Mouse (Mus musculus): ENCODE measurements around the gene Myh14.

Myh14 gene

DNA sequence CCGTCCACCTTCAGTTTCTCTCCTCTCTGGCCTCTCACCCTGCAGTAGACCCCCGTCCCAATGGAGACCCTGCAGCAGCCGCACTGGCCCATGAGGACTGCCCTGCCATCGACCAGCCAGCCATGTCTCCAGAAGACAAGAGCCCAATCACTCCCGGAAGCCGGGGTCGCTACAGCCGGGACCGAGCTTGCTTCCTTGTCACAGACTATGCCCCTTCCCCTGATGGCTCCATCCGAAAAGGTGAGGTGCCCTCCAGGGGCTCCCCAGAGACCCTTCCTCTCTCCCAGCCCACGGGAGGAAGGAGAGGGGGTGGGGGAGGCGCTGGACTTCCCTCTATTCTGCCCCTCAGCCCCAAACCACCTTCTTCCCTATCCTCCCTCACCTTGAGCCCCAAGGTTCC lies 72.3 kb downstream of the Myh14 start:
- no peak for DNase-seq (ENCODE audit: low spot score in 2 of 2)

DNA sequence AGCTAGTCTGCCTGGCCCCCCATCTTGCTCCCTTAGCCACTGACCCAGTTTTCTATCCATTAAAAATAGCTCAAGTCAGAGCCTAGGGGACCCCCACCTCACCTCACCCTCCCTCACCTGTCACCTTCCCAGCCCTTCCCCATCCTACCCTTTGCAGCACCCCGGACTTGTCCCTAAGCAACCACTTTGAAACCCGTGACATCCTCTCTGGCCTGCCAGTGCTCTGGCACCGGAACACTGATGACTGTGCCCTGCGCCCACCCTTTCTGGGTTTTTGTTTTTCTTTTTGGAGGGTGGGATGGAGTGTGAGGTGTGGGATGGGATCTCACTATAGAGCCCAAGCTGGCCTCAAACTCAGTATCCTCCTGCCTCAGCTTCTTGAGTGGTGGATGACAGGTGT lies 73.0 kb downstream of the Myh14 start:
- DNase-seq (ENCODE audit: low spot score in 2 of 2): no peak

DNA sequence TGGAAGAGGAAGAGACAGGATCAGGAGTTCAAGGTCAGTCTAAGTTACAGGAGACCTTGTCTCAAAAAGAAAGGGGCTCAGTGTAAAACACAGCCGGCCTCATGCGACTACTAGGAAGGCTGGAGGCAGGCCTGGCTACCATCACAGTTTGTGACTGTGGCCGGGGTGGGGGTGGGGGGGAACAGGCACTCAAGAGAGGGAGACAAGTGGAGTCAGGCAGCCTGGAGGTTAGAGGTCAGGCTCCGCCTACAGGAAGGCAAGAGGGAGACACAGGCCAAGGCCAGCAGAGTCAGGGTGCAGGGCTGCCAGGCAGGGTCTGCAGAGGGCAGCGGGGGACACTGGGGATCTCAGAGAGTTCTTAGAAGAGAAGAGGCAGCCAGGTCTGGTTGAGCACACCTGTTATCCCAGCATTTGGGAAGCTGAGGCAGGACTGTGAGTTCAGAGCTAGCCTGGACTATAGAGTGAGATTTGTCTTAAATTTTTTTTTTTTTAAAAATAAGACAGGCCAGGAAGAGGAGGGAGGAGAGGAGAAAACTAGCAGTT lies 73.6 kb downstream of the Myh14 start:
- no peak for DNase-seq (ENCODE audit: low spot score in 2 of 2)

DNA sequence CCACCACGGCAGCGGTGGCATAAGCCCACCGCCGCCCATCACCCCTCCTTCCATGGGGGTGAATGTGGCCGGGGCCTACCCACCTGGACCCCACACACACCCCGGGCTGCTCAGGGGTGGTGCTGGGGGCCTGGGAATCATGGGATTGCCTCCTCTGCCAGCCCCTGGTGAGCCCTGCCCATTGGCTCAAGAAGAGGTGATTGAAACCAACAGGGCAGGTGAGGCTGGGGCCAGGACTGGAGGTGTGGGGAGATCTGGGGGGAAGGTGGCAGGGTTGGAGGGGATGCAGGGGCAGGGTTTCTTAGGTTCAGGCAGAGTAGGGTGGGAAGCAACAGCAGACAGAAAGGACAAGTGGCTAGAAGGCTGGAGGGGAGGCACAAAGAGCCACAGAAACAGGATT lies 74.6 kb downstream of the Myh14 start:
- no peak for DNase-seq (ENCODE audit: low spot score in 2 of 2)

DNA sequence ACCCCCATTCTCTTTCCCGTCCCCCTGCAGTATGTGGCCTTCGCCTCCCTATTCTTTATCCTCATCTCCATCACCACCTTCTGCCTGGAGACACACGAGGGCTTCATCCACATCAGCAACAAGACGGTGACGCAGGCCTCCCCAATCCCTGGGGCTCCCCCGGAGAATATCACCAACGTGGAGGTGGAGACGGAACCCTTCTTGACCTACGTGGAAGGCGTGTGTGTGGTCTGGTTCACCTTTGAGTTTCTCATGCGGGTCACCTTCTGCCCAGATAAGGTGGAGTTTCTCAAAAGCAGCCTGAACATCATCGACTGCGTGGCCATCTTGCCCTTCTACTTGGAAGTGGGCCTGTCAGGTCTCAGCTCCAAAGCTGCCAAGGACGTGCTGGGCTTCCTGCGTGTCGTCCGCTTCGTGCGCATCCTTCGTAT lies 75.5 kb downstream of the Myh14 start:
- DNase-seq (ENCODE audit: low spot score in 2 of 2): no peak

- DNase-seq (ENCODE audit: low spot score in 2 of 2): no peak
Measured at GRCm38 (mm10) chr7:44594291-44594690, 76.4 kb downstream of the Myh14 start.

GRCm38 (mm10) chr7:44593775-44594174 lies 76.9 kb downstream of the Myh14 start:
- DNase-seq (ENCODE audit: low spot score in 2 of 2): peak; percentile 79 to 80

- DNase-seq (ENCODE audit: low spot score in 2 of 2): no peak
Measured at GRCm38 (mm10) chr7:44593051-44593450, 77.6 kb downstream of the Myh14 start.

DNA sequence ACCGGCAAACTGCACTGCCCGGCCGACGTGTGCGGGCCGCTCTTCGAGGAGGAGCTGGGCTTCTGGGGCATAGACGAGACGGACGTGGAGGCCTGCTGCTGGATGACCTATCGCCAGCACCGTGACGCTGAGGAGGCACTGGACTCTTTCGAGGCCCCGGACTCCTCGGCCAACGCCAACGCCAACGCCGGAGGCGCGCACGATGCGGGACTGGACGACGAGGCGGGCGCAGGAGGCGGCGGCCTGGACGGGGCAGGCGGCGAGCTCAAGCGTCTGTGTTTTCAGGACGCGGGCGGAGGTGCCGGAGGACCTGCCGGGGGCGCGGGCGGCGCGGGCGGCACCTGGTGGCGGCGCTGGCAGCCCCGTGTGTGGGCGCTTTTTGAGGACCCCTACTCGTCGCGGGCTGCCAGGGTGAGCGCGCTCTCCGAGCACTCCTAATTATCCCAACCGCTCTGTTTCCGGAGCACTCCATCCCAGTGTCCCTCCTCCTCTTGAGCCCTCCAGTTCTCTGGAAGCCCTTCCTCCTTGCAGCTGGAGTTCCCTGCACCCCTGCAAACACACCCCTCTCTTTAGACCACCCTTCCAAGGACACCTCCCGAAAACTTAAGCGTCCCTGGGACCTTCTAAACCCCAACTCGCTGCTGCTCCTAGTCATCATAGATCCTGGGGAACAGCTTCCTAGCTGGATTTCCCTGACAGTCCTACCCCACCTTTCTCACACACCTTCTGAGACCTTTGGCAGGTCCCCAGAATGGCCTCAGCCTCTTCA lies 79.1 kb downstream of the Myh14 start:
- DNase-seq (ENCODE audit: low spot score in 2 of 2): no peak

GRCm38 (mm10) chr7:44590402-44591347 lies 80.0 kb downstream of the Myh14 start, which contains the start of gene Kcnc3:
TSS of gene Kcnc3 (plus strand) at chr7:44590664.
- DNase-seq (ENCODE audit: low spot score in 2 of 2): peak; percentile 91 to 94

DNA sequence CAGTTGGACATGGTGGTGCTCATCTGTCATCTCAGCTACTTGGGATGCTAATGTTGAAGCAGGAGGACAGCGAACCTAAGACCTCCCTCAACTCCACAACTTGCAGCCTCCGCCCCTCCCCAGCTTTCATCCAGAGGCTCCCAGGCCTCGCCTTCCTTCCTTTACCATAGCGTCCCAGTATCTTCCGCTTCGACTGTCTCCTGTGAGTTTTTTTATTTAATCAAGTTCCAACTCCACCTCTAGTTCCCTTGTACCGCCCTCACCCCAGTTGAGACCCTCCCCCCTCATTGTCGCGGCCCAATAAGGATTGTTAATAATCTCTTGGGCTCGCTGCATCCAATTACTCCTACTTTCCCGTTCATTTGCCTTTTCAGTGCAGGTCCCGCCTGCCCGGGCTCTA lies 80.7 kb downstream of the Myh14 start:
- DNase-seq (ENCODE audit: low spot score in 2 of 2): no peak

DNA sequence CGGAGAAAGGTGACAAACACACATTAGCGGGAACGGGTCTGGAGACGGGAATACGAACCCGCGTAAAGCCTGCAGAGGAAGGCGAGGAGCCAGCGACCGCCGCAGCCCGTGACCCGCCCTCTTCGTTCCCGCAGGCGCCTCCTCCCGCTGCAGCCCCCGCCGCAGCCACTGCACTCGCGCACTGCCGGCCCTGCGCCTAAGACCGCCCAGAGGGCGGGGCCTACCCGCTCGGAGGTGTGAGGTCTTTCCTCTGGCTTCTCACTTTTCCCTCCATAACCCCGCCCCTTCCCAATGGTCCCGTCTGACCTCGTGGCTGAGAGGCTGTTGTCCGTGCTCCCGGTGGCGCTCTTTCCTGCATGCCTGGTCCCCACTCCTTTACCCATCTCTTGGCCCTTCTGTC lies 81.5 kb downstream of the Myh14 start:
- peak; percentile 54 to 64 for DNase-seq (ENCODE audit: low spot score in 2 of 2)

- DNase-seq (ENCODE audit: low spot score in 2 of 2): no peak
Measured at GRCm38 (mm10) chr7:44588338-44588737, 82.3 kb downstream of the Myh14 start.

DNA sequence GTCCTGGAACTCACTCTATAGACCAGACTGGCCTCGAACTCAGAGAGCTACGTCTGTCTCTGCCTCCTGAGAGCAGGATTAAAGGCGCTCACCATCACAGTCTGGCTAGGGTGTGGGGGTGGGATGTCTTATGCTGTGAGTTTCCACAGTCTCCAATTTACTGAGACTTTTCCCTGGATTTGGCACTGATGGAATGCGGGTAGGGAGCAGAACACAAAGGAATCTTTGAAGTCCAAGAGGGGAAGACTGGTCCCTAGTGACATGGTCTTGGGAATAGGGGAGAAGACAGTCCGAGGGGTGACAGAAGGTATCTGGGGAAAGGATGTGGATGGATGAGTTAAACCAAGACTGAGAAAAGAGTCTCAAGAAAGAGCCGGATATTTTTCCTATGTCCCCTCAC lies 83.0 kb downstream of the Myh14 start:
- no peak for DNase-seq (ENCODE audit: low spot score in 2 of 2)

- peak; percentile 74 for DNase-seq (ENCODE audit: low spot score in 2 of 2)
Measured at GRCm38 (mm10) chr7:44586930-44587329, 83.7 kb downstream of the Myh14 start.

DNA sequence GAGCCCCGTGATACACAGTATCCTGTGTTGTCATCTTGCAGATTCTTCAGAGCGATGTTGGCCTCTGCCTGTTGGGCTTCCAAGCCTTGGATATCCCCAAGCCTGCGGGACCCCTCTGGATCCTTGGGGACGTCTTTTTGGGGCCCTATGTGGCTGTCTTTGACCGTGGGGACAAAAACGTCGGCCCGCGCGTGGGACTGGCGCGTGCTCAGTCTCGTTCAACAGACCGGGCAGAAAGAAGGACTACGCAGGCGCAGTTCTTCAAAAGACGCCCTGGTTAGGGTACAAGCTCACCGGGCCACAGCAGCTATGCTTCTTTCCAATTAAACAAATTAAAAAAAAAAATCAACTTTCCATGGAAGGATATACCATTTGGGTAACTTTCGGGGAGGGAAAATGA lies 84.1 kb downstream of the Myh14 start:
- peak in 1 of 2 experiments; percentile 61 for DNase-seq (ENCODE audit: low spot score in 2 of 2)

GRCm38 (mm10) chr7:44585606-44586005 lies 85.0 kb downstream of the Myh14 start:
- DNase-seq (ENCODE audit: low spot score in 2 of 2): no peak

DNA sequence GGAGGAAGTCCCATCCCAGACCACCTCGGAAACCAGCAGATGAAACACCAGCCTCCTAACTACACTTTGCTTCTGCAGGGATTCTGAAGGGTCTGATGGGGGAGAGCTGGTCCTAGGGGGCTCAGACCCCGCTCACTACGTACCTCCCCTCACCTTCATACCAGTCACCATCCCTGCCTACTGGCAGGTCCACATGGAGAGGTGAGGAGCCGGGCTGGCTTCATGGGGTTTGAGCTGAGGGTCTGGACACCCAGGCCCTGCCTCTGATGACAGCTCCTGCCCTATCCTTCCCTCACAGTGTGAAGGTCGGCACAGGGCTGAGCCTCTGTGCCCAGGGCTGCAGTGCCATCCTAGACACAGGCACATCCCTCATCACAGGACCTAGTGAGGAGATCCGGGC lies 85.7 kb downstream of the Myh14 start:
- no peak for DNase-seq (ENCODE audit: low spot score in 2 of 2)

DNA sequence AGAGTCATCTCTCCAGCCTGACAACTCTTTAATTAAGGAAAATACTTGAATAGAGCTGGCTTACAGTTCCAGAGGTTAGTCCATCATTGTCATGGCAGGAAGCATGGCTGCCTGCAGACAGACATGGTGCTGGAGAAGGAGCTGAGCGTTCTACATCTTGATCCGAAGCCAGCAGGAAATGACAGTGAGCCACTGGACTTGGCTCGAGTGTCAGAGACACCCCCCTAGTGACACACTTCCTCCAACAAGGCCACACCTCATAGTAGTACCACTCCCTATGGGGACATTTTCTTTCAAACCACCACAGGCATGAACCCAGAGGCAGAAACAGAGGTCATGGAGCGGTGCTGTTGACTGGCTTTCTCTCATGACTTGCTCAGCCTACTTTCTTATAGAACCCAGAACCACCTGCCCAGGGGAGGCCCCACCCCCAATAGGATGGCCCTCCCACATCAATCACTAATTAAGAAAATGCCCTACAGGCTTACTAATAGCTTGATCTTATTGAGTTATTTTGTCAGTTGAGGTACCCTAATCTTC lies 86.3 kb downstream of the Myh14 start:
- DNase-seq (ENCODE audit: low spot score in 2 of 2): no peak

GRCm38 (mm10) chr7:44583146-44583545 lies 87.5 kb downstream of the Myh14 start:
- no peak for DNase-seq (ENCODE audit: low spot score in 2 of 2)

DNA sequence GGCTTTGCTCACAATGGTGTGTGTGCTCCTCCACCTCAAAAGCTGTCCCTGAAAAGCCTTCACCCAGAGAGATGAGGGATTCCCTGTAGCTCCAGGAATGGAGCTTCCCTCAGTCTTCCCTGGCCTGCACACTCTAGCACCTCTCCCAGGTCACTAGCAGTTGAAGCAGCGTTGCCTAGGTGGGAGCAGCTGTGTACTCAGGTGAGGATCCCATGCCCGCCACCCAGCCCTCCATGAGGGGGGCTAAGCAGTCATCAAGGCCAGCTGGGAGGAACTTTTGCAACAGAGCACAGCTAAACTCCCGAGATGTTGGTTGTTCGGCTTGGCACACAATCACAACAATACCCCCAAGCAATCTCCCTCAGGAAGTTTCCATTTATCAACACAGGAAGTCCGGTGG lies 87.9 kb downstream of the Myh14 start:
- DNase-seq (ENCODE audit: low spot score in 2 of 2): no peak

- no peak for DNase-seq (ENCODE audit: low spot score in 2 of 2)
Measured at GRCm38 (mm10) chr7:44581637-44582036, 89.0 kb downstream of the Myh14 start.
